Mouse (Mus musculus) liver, postnatal 0 days (tissue): ENCODE results near the gene Cfap77.

Experiments
- CTCF ChIP-seq: sonication (generic); IDR thresholded peaks from 2 replicates; pipeline ENCODE4 v1.5.1; 2016; ENCODE audit warnings: antibody characterized with exemption, low read depth
- EP300 ChIP-seq: IDR thresholded peaks from 2 replicates; pipeline ENCODE4 v1.6.1; 2016; ENCODE audit warnings: antibody characterized with exemption, low read depth, mild to moderate bottlenecking

- no peak for TF ChIP-seq EP300
- no peak for TF ChIP-seq CTCF
These were observed 171.9 kb downstream of the Cfap77 start for GRCm38 (mm10) chr2:28882826-28883485.
